Mouse (Mus musculus) adrenal gland, postnatal 14 days (tissue): ENCODE data around the gene Itsn1. TPM values are rescaled to one million over a fixed set of nuclear protein-coding genes. Genes with fewer than 3 reads are reported as not detected.

Source experiments
- DNase-seq: peaks from one replicate; pipeline ENCODE4 v3.0.0; 2021; ENCODE audit warnings: mixed read lengths
- total RNA-seq: library from RNA; stranded (reverse); gene quantifications from 2 replicates; pipeline ENCODE4 v1.2.3, GENCODE M21; 2021

The Itsn1 gene
- total RNA-seq, 1 experiment from 2014 or later = 48.7 TPM

GRCm38 (mm10) chr16:91768586-91768985, 39.5 kb downstream of the Itsn1 start:
- no peak for DNase-seq

GRCm38 (mm10) chr16:91769911-91770310, 40.8 kb downstream of the Itsn1 start:
- no peak for DNase-seq

GRCm38 (mm10) chr16:91770662-91771061, 41.6 kb downstream of the Itsn1 start:
- no peak for DNase-seq

- DNase-seq = no peak
These were observed 42.3 kb downstream of the Itsn1 start for GRCm38 (mm10) chr16:91771334-91771733.

- no peak for DNase-seq
These were observed 43.5 kb downstream of the Itsn1 start for GRCm38 (mm10) chr16:91772586-91772985.

GRCm38 (mm10) chr16:91779576-91779975, 50.5 kb downstream of the Itsn1 start:
- DNase-seq = no peak

GRCm38 (mm10) chr16:91780151-91780550, 51.1 kb downstream of the Itsn1 start:
- DNase-seq = no peak

GRCm38 (mm10) chr16:91780826-91781225, 51.7 kb downstream of the Itsn1 start:
- DNase-seq = no peak

- DNase-seq = no peak
These were observed 54.1 kb downstream of the Itsn1 start for GRCm38 (mm10) chr16:91783191-91783590.

- DNase-seq = no peak
These were observed 55.2 kb downstream of the Itsn1 start for GRCm38 (mm10) chr16:91784298-91784697.

- DNase-seq = peak; percentile 69
These were observed 57.3 kb downstream of the Itsn1 start for GRCm38 (mm10) chr16:91786425-91786824.

- no peak for DNase-seq
These were observed 60.6 kb downstream of the Itsn1 start for GRCm38 (mm10) chr16:91789728-91790127.

- DNase-seq = no peak
These were observed 63.6 kb downstream of the Itsn1 start for GRCm38 (mm10) chr16:91792477-91793196.

- peak; percentile 75 for DNase-seq
These were observed 64.6 kb downstream of the Itsn1 start for GRCm38 (mm10) chr16:91793507-91794278.

- peak; percentile 63 for DNase-seq
These were observed 65.2 kb downstream of the Itsn1 start for GRCm38 (mm10) chr16:91794306-91794705.

- no peak for DNase-seq
These were observed 66.0 kb downstream of the Itsn1 start for GRCm38 (mm10) chr16:91795044-91795443.

GRCm38 (mm10) chr16:91795606-91796005, 66.5 kb downstream of the Itsn1 start:
- no peak for DNase-seq

GRCm38 (mm10) chr16:91801426-91801825, 72.3 kb downstream of the Itsn1 start:
- DNase-seq = no peak

GRCm38 (mm10) chr16:91802461-91803062, 73.5 kb downstream of the Itsn1 start:
- DNase-seq = no peak

GRCm38 (mm10) chr16:91804418-91804817, 75.3 kb downstream of the Itsn1 start:
- no peak for DNase-seq

- DNase-seq = no peak
These were observed 75.8 kb downstream of the Itsn1 start for GRCm38 (mm10) chr16:91804831-91805230.

- DNase-seq = no peak
These were observed 81.2 kb downstream of the Itsn1 start for GRCm38 (mm10) chr16:91810235-91810634.

- DNase-seq = no peak
These were observed 82.3 kb downstream of the Itsn1 start for GRCm38 (mm10) chr16:91811339-91811738.
